Mouse (Mus musculus) intestine, embryonic 16.5 days (tissue): ENCODE data around the gene Fndc8. TPM values are rescaled to one million over a fixed set of nuclear protein-coding genes. Genes with fewer than 3 reads are reported as not detected.

Experiments used
- ATAC-seq: fragments of 200-750 bp; cut with Nextera tagmentation; 2 replicates; pipeline ENCODE4 v1.8.0; 2017; ENCODE audit warnings: moderate TSS enrichment, moderate library complexity
- H3K27ac ChIP-seq: fragments of 300-500 bp; sonication (generic); 2 replicates; pipeline ENCODE4 v1.5.1; 2014; ENCODE audit warnings: mild to moderate bottlenecking, low read length
- H3K27me3 ChIP-seq: fragments of 300-500 bp; sonication (generic); replicated peaks from 2 replicates; pipeline ENCODE4 v1.6.1; 2014; ENCODE audit warnings: low read length, control low read depth, mixed read lengths; ENCODE audit not compliant: control insufficient read depth, insufficient read depth
- H3K36me3 ChIP-seq: fragments of 300-500 bp; sonication (generic); 2 replicates; pipeline ENCODE4 v1.6.1; 2014; ENCODE audit warnings: low read length, control low read depth; ENCODE audit not compliant: control insufficient read depth, insufficient read depth
- H3K4me1 ChIP-seq: fragments of 300-500 bp; sonication (generic); 2 replicates; pipeline ENCODE4 v1.6.1; 2014; ENCODE audit warnings: low read length, control low read depth, mixed read lengths; ENCODE audit not compliant: control insufficient read depth, insufficient read depth
- H3K4me2 ChIP-seq: fragments of 300-500 bp; sonication (generic); 2 replicates; pipeline ENCODE4 v1.6.1; 2014; ENCODE audit warnings: low read depth, low read length, control low read depth
- H3K4me3 ChIP-seq: fragments of 300-500 bp; sonication (generic); 2 replicates; pipeline ENCODE4 v1.5.1; 2014; ENCODE audit warnings: mild to moderate bottlenecking, low read length
- H3K9ac ChIP-seq: fragments of 300-500 bp; sonication (generic); 2 replicates; pipeline ENCODE4 v1.6.1; 2014; ENCODE audit warnings: low read depth, low read length
- H3K9me3 ChIP-seq: fragments of 300-500 bp; sonication (generic); 2 replicates; pipeline ENCODE4 v1.6.1; 2016; ENCODE audit warnings: low read length, control low read depth; ENCODE audit not compliant: control insufficient read depth
- WGBS: fragments of 180-500 bp; shearing (Covaris S2); extraction: QIAGEN DNeasy Blood & Tissue Kit; methylation state at CpG from one replicate; pipeline ENCODE4 v1.1.7; 2014; 5-methylcytosine and 5-hydroxymethylcytosine counted together
- polyA plus RNA-seq: library from polyadenylated mRNA; unstranded; fragments of >200 nt; fragmentation: Nextera tagmentation; extraction: Ambion mirVana; gene quantifications from 2 replicates; pipeline ENCODE4 v1.2.1, GENCODE M21; 2015

Gene Fndc8
- polyA plus RNA-seq, 1 experiment from 2014 or later, result 0.23 TPM

DNA sequence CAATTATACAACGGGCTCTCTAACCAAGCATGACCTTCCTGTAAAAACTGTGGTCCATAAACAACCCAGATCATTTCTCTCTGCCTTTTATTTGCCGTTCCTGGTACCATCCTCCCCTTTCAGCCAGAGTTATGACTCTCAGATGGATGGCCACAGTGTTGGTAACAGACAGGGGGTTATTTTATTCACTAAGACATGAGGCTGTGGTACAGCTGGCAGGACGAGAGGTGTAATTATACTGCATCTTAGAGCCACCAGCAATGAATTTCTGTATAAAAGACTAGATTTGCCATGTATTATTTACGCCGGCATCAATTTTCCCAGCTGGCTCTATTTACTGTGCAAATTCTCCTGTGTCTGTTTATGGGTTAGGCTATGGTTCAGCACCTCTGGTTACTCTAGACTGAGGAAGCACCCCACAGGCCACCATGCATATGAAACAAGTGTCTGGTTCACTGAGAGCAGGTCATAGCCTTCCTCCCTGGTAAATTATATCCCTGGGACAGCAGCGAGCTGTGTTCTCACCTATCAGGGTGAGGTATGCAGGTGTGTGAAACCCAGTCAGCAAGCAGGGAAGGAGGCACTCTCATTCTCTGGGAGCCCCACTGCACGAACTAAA lies 14.1 kb upstream of the Fndc8 start:
- no peak overlapping the region for H3K9ac ChIP-seq
- no peaks in the 10 kb centered on the region for H3K4me1 ChIP-seq
- H3K36me3 ChIP-seq, result peaks cover 9% of the 10 kb centered on the region
- H3K9me3 ChIP-seq, result no peaks in the 10 kb centered on the region
- no peak overlapping the region for H3K27ac ChIP-seq
- 86% methylated on average over 7 of the region's 7 CpGs for WGBS
- ATAC-seq, result no peak
- no peak overlapping the region for H3K4me2 ChIP-seq
- H3K27me3 ChIP-seq, result no peaks in the 10 kb centered on the region
- H3K4me3 ChIP-seq, result no peak overlapping the region

DNA sequence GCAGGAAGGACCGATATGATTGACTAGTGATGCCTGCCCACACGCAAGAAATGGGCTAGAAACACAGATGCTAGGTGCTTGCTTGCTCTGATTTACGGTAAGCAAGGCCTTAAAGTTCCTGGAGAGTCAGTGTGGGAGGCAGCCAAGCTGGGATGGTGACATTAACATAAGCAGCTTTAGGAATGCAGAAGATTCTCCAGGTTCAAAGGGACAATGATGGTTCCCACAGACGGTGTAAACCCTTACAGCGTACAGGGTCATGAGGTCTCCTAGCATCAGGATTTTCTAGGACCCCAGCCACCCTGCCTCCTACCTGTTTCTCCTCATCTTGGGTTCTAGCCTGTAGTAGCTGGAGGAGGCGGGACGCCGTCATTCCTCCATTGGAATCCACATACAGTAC lies 8.7 kb upstream of the Fndc8 start:
- Histone ChIP-seq H3K36me3 (peaks cover 9% of the 10 kb centered on the region), H3K4me2 (no peak overlapping the region), H3K27me3 (no peaks in the 10 kb centered on the region), H3K4me1 (peaks cover 1% of the 10 kb centered on the region; the same call in 1 of the 2 replicates), H3K9ac (no peak overlapping the region), H3K27ac (no peak overlapping the region), H3K9me3 (no peaks in the 10 kb centered on the region), H3K4me3 (no peak overlapping the region)
- ATAC-seq, result no peak
- WGBS, result 75% methylated on average over 8 of the region's 8 CpGs

DNA sequence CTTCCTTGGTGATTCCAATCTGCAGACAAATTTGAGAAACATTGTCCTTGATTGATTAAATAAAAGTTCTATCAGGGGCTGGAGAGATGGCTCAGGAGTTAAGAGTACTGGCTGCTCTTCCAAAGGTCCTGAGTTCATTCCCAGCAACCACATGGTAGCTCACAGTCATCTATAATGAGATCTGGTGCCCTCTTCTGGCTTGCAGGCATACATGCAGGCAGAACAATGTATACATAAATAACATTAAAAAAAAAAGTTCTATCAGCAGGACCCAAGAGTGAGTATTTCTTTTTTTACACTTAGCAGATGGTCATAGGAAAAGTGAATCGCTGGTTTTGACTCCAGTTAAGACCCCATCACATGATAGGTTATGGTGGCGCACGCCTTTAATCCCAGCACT lies 5.4 kb upstream of the Fndc8 start:
- Histone ChIP-seq H3K9ac (no peak overlapping the region), H3K4me1 (peaks cover 14% of the 10 kb centered on the region; the same call in 1 of the 2 replicates), H3K9me3 (no peaks in the 10 kb centered on the region), H3K4me3 (no peak overlapping the region), H3K27ac (no peak overlapping the region), H3K4me2 (no peak overlapping the region), H3K36me3 (no peaks in the 10 kb centered on the region), H3K27me3 (peaks cover 2% of the 10 kb centered on the region; the same call in 1 of the 2 replicates)
- no peak for ATAC-seq
- 90% methylated on average over 3 of the region's 3 CpGs for WGBS

DNA sequence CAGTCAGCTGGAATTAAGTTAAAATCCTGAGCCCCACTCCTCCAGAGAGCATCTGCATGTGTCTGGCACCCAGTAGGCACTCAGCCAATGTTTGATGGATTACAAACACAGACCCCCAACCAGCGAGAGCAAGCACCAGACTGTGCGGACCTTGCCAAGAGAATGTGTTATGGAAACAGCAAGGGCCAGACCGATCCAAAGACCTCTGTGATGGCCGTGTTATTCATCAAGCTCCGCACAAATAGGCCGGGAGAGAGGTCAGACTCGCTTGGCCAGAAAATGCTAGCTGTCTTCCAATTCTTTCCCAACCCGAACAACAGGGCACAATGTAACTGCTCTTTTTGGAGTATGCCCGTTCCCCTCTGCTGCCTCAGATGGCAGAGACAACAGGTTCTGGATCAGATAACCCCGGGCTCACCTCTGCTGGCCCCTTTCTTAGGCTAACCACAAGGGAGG lies 3.4 kb upstream of the Fndc8 start:
- peak overlapping the region; percentile 89 for H3K4me2 ChIP-seq
- peaks cover 14% of the 10 kb centered on the region; the same call in 1 of the 2 replicates for H3K4me1 ChIP-seq
- no peaks in the 10 kb centered on the region for H3K9me3 ChIP-seq
- ATAC-seq, result no peak
- no peak overlapping the region for H3K9ac ChIP-seq
- no peak overlapping the region for H3K27ac ChIP-seq
- peak overlapping the region; percentile 67; the same call in 1 of the 2 replicates for H3K4me3 ChIP-seq
- WGBS, result 39% methylated on average over 10 of the region's 10 CpGs
- H3K36me3 ChIP-seq, result no peaks in the 10 kb centered on the region
- peaks cover 5% of the 10 kb centered on the region; the same call in 1 of the 2 replicates for H3K27me3 ChIP-seq

DNA sequence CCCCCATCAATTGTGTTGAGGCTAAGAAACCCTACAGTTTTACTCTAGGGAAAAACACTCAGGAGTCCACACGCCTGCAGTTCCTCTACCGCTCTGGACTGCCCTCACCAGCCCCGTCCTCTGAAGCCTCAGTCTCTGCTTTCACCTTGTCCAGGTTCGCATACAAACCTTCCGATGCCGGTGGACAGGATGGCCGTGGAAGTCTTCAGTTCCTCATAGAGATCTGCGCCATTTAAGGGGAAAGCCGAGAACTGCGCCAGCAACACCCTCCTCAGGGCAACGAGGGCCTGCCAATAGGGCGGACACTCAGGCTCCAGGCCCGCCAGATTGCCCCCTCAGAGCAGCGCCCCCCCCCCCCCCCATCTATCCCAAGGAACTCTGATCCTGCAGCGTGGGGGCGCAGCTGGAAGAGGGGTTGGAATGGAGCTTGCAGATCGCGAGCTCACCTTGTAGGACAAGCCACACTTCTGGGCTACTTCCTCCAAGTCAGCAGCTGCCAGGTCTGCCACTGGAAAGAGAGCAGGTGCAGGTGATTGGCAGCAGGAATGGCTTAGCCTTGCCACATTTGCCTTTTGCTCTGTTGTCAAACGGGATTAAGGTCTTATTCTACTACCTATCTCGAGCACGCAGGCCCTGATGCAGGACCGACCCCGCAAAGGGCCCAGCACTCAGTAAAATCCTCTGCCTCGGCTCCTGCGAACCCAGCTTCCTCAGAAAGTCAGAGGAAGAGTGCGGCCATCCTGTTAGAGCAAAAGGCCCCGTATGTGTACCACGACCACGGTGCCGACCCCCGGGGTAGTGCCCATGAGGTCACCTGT lies 2.2 kb upstream of the Fndc8 start:
- H3K4me2 ChIP-seq, result peak overlapping the region; percentile 89
- peak overlapping the region; percentile 64 for H3K27ac ChIP-seq
- peaks cover 5% of the 10 kb centered on the region; the same call in 1 of the 2 replicates for H3K27me3 ChIP-seq
- ATAC-seq, result peak; percentile 67
- H3K9me3 ChIP-seq, result no peaks in the 10 kb centered on the region
- peak overlapping the region; percentile 86 for H3K9ac ChIP-seq
- 6% methylated on average over 30 of the region's 31 CpGs for WGBS
- H3K4me3 ChIP-seq, result peak overlapping the region; percentile 67
- peaks cover 14% of the 10 kb centered on the region; the same call in 1 of the 2 replicates for H3K4me1 ChIP-seq
- no peaks in the 10 kb centered on the region for H3K36me3 ChIP-seq

DNA sequence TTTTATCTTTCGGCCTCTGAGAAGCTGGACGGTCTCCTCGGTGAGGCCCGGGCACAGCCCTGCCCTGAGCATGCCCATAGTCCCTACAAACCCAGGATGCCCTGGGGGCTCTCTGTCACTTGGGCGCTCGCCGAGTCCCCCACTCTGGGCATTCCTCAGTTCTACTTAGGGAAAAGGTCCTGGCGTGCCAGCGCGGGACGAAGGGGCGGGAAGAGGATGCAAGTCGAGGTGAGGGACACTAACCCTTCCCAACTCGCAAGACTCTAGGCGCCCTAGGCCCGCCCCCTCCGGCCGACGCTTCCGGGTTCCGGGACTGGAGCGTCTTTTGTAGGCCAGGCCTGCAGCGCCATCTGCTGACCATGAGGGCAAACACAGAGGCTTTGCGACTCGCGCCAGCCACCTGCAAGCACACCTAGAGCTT lies 1.6 kb upstream of the Fndc8 start, which contains the start of gene Rad51d:
TSS of gene Rad51d (minus strand) at position 273 of the 421 bp plus-strand sequence.
- peaks cover 14% of the 10 kb centered on the region; the same call in 1 of the 2 replicates for H3K4me1 ChIP-seq
- H3K36me3 ChIP-seq, result no peaks in the 10 kb centered on the region
- WGBS, result under 1% methylated on average over 26 of the region's 26 CpGs
- H3K9me3 ChIP-seq, result no peaks in the 10 kb centered on the region
- peak within 1 kb of the TSS; percentile 86 for H3K9ac ChIP-seq
- peak within 1 kb of the TSS; percentile 64 for H3K27ac ChIP-seq
- H3K4me3 ChIP-seq, result peak within 1 kb of the TSS; percentile 67
- H3K4me2 ChIP-seq, result peak within 1 kb of the TSS; percentile 89
- peaks cover 5% of the 10 kb centered on the region; the same call in 1 of the 2 replicates for H3K27me3 ChIP-seq
- ATAC-seq, result peak; percentile 96

DNA sequence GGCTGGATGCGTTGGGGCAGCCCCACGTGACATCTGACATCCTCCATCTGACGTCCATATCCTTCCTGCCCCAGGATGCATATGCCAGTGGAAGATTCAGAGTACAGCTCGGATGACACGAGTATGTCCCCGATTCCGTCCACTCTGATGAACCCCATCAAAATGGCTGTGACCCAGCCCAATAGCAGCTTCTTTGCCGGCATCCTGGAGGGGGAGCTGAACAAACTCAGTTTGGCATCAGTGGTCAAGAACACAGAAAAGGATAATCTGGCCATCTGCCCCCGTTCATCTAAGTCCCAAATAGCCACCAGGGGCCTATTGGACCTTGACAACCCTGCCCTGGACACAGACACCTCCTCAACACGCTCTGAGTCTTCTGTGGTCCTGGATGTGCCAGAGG lies 5.6 kb downstream of the Fndc8 start:
- Histone ChIP-seq H3K4me1 (no peaks in the 10 kb centered on the region), H3K36me3 (peaks cover 11% of the 10 kb centered on the region; the same call in 1 of the 2 replicates), H3K27ac (no peak overlapping the region), H3K27me3 (no peaks in the 10 kb centered on the region), H3K4me2 (no peak overlapping the region), H3K9ac (no peak overlapping the region), H3K4me3 (no peak overlapping the region), H3K9me3 (no peaks in the 10 kb centered on the region)
- 84% methylated on average over 10 of the region's 10 CpGs for WGBS
- ATAC-seq, result no peak

DNA sequence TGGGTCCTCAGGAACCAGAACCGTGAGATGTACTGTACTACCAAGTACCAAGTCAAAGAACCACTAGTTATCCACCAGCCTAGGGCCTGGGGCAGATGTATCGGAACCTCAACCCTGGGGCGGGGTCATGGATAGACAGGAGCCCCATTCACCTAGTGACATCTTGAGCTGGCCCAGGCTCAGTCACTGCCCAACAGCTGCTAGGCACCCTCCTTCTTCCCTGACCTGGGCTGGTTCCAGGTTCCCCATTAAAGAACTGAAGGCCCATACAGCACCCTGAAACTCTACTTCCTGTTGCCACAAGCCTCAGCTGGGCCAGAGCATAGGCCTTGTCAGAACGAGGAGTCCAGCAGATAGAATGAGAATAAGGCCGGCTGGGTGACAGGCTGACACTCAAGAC lies 7.8 kb downstream of the Fndc8 start:
- Histone ChIP-seq H3K27me3 (no peaks in the 10 kb centered on the region), H3K4me3 (no peak overlapping the region), H3K36me3 (peaks cover 23% of the 10 kb centered on the region), H3K27ac (no peak overlapping the region), H3K4me2 (no peak overlapping the region), H3K4me1 (no peaks in the 10 kb centered on the region), H3K9me3 (no peaks in the 10 kb centered on the region), H3K9ac (no peak overlapping the region)
- no peak for ATAC-seq
- WGBS, result 91% methylated on average over 5 of the region's 5 CpGs

DNA sequence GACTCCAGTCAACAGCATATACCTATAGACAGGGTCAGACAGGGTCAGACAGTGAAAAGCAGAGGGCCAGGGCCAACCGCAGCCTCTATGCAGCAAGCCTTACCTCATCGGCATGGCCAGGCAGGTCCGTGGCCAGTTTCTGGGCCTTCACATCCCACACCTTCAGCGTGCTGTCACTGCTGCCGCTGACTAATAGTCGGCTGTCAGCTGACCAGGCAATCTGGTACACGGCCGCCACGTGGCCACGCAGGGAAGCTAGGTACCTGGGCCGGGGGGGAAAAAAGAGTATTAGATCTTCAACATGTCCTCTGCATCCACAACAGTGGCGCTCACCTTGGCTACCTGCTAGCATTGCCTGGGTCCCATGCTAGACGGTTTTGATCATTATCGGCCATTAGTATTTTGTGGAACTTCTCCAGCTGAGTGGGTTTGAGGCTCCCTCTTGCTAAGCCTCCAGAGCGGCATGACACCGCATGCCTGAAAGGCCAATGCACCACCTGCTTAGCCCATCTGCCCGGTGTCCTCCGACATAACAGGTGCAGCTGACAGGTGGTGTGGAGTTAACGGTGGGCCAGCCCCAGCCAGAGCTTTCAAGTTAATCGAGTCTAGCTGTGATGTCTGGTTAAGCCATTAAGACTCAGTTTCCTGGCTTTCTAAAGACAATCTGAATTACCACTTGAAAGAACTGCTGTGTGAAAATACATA lies 9.8 kb downstream of the Fndc8 start:
- Histone ChIP-seq H3K9ac (no peak overlapping the region), H3K36me3 (peaks cover 23% of the 10 kb centered on the region), H3K4me3 (no peak overlapping the region), H3K27ac (no peak overlapping the region), H3K4me2 (no peak overlapping the region), H3K27me3 (no peaks in the 10 kb centered on the region), H3K9me3 (no peaks in the 10 kb centered on the region), H3K4me1 (no peaks in the 10 kb centered on the region)
- no peak for ATAC-seq
- WGBS, result 91% methylated on average over 20 of the region's 20 CpGs
